Mouse (Mus musculus) Muller cell, postnatal 12 days (primary cell): ENCODE measurements at regions not wholly inside any gene's neighbourhood (a gene's known extent, or its start where the extent isn't known, plus 50 kb on each side); places are given as distances from the start of the nearest gene placed in this dataset.

ENCODE experiments used
- DNase-seq: peaks from one replicate; pipeline ENCODE4 v3.0.0-alpha.2; 2015; ENCODE audit errors: inconsistent ontology term

GRCm38 (mm10) chr16:9253054-9253453 is 423.2 kb downstream of the 1810013L24Rik start:
- no peak for DNase-seq

- DNase-seq: no peak
Measured at GRCm38 (mm10) chr16:9255351-9255750, 425.5 kb downstream of the 1810013L24Rik start.

DNA sequence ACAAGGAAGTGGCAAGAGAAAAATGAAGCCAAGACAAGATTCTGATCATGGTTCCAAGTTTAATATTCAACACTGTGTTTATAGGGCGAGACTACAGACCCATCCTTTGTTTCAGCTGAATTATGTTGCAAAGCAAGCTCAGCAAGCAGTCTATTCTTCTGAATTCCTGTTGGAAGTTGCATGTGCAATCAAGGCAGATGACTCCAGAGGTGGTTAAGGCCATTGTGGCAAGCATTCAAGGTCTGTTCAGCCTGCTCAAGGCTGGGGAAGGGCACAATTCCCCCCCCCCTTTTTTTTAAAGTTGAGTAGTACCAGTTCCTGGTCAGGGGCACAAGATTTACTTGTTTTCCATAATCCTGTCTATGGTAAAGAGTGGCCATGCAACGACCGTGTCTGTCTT is 431.1 kb downstream of the 1810013L24Rik start:
- no peak for DNase-seq

DNA sequence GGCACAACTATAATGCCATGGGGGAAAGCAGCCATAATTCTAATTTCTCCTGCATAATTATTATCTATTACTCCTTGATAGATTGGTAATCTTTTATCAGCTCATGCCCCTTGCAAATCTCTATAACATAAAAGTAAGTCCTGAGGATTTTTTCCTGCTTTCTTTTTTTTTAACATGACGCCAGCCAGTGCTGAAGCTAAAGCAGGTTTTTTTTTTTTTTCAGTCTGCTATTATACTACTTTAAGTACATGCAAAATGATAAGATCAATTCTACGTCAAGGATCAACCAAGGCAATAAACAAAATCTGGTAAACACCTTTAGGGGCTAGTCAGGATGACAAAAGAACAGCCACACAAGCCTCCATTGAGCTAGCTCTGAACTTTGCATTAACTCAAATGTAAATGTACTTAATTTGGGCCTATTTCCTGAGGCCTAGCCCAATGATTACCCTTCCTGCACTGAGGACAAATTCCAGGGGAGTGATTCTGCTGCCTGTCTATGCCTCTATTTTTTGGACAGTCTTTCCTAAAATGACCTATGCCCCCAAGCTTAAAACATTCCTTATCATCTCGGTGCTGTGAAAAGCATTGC is 434.8 kb downstream of the 1810013L24Rik start:
- no peak for DNase-seq

GRCm38 (mm10) chr16:9267204-9267603 is 437.3 kb downstream of the 1810013L24Rik start:
- no peak for DNase-seq

DNA sequence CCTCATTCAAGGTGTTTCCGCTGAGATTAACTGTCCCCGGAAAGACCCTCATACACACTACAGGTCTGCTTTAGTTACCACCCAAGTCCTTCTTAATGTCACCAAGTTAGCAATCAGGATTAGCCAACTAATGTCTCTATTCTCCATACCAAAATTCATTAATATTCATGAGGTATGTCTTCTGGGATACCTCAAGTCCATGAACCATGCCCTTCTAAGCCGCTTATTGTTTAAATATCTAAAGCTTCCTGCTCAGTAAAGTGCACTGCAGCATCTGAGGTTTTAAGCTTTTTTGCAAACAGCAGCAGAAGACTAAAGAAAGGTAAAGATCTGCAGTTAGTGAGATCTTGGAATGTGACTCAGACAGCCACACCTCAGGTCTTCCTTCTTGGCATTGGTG is 440.2 kb downstream of the 1810013L24Rik start:
- DNase-seq: no peak

DNA sequence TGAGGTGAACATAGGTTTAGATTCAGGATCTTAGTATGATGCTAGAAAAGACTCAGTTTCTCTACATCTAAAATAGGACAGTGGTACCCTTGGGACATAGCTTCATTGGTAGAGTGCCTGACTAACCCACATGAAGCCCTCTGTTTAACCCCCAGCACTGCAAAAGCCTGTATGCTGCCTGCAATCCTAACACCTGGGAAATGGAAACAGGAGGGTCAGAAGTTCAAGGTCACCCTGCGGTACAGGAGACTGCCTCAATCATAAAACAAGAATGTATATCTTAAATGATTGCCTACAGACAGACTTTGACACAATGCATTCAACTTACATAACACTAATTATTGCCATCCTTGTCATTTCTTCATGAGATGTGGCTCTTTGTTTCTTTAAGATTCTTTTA is 440.8 kb downstream of the 1810013L24Rik start:
- DNase-seq: no peak

- DNase-seq: no peak
Measured at GRCm38 (mm10) chr16:9273751-9274300, 443.9 kb downstream of the 1810013L24Rik start.

DNA sequence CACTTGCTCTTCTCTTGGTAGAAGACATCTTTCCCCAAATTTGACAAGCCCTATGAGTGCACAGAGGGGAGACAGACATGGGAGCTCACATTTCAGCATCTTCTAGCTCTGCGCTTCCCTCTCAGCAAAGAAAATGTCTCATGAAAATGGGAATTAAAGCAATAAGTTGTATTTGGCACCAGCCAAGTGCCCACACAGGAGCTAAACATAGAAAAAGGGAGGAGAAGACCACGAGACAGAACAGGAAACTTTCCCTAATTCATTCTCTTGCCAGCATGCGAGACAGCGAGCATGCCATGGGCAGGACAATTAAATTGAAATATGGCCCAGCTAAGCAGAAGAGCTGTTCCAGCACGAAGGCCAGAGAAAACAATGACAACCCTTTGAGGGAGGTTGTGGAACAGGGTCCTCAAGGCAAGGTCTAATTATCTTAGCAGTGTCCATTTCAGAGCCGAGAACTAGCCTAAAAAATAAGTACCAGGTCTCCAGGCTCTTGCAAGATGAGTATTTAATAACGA is 444.7 kb downstream of the 1810013L24Rik start:
- DNase-seq: no peak

DNA sequence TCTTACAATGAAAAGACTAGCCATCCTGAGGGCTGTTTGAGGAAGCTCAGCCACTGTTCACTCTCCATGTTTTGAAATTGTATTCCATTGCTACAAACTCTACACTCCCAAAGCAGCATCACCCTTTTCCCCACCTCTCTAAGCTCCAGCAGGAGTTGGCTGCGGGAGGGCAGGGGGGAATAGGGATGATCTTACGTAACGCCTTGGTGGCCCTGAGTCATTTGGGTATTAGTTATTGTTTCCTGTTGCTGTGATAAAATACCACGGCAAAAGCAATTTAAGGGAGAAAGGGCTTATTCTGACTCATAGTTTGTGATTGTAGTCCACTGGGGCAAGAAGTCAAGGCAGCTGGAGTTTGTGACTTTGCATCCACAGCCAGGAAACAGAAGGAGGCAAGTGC is 445.5 kb downstream of the 1810013L24Rik start:
- DNase-seq: no peak

- no peak for DNase-seq
Measured at GRCm38 (mm10) chr16:9277064-9277463, 447.2 kb downstream of the 1810013L24Rik start.

DNA sequence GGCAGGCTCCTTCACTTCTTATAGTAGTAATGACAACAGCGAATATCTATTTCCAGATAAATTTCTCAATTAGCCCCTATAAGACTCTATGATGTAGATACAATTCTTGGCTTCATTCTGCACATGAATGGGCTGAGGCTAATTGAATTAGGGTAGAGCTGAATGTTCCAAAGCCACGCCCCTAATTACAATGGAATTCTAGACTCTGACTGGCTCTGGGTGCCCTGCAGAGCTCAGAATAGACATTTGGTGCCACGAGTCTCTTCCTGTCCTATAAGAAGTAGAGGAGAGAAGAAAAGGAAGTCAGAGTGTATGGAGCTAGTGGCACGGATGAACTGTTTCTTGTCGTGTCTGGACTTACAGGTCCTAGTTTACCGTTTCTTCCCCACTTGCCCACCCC is 449.8 kb downstream of the 1810013L24Rik start:
- DNase-seq: peak; percentile 41

DNA sequence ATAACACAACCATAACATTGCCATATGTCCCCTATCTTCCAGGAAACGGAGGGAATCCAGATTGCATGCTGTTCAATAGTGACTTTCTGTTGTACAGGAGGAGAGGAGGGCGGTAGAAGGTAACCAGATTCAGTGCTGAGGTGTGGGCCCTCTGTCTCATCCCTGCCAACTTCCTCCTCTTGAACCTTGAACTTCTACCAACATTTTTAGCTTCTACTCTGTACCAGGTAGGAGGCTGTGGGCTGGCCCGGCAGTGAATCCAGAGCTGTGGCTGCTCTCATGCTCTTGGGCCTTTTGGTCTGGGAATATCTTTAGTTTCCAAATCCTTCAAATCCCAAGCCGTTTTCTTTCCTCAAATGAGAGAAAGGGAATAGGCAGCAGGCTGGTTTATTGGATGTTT is 450.5 kb downstream of the 1810013L24Rik start:
- no peak for DNase-seq

DNA sequence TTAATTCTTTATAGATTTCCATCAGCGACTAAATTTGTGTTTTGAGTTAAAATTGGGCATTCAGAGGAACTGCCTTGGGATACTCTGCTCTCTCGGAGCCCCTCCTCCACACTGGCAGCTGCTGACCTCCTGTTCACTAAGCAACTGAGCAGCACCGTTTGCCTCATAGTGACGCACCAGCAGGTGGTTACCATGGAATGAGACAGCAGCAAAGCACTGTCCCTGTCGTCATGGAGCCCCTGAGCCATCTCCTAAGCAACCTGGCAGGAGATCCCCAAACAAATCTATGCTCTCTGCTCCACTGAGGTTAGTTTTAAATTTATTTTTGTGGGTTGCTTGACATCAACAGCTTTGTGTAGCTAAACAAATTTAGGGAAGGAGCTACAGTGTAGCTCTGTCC is 451.0 kb downstream of the 1810013L24Rik start:
- peak; percentile 81 for DNase-seq

- DNase-seq: no peak
Measured at GRCm38 (mm10) chr16:9284423-9284822, 454.5 kb downstream of the 1810013L24Rik start.

DNA sequence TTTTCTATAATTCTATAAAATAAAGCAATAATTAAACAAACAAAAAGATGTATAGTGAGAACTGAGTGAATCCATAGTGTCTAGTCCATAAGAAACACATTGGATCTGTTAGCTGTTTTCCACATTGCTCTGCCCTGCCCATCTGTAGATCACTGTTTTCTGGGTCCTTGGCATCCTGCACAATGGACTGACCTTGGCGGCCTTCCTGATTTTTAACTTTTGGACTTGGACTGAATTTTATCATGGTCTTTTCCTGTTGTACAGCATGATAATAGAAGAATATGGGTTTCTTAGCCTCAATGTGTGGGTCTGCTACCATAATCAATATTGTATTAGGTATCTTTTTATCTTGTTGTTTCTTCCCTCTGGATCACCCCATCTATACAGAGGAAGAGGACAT is 456.0 kb downstream of the 1810013L24Rik start:
- DNase-seq: no peak

GRCm38 (mm10) chr16:9287557-9287956 is 457.7 kb downstream of the 1810013L24Rik start:
- no peak for DNase-seq

DNA sequence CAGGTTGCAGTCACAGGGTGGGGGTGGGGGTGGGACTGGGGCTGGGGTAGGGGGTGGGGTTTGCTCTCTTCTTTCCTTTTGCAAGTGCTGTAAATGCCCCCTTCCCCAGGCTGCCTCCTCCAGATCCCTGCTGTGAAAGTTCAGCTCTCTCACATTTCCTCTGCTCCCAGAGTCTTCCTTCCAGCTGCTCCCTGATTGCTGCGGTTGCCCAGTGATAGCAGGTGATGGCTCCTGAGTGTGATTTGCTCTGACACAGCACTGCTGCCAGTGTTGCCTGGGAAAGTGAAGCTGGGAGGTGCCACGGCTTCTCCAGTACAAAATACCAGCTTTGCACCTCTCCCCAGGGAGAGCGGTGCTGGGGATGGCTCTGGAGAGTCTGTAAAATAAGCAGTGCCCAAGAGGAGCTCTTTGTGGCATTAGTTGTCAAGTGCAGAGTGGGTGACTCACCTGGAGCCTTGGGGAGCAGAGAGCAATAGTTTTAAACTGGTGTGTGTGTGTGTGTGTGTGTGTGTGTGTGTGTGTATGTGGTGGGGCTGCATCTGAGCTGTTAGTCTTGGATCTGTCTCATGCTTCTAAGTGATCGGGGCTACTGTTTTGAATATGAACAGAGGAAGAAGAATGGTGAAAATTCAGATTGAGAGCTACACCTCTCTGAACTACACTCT is 461.6 kb downstream of the 1810013L24Rik start:
- no peak for DNase-seq

- no peak for DNase-seq
Measured at GRCm38 (mm10) chr16:9303134-9303533, 473.2 kb downstream of the 1810013L24Rik start.

DNA sequence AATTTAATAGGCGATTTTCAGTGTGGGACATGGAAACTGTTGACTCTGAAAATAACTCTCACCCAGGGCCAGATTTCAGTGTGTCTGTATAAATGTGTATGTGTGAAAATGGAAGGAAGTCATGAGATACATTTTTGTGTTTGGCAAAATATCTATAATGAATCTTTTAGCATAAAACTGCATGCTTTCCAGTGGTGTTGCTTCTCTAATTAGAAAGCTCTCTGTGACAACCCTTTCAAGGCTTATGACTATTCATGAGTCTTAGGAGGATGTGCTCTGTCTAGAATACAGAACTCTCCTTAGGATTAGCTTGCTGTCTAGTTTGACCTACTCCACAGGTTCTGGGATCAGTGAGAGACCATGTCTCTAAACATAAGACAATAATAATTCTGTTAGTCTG is 474.2 kb downstream of the 1810013L24Rik start:
- DNase-seq: no peak

GRCm38 (mm10) chr16:9310744-9311143 is 480.8 kb downstream of the 1810013L24Rik start:
- DNase-seq: no peak

DNA sequence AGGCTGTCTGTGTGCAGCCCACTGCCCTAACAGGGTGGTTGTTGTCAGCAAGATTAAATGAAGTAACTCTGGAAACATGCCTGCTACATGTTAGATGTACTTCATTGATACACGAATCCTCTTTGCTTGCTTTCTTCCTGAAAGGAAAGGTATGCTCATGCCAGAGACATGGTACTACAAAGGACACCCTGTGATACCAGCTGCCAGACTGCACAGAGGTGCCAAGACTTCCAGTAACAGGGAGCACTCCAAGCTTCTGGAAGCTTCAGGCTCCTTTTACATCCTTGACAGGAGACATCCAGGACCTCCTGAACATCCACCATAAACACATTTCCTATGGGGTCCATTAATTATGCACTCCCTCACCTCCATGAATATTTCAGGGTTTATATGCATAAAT is 505.7 kb downstream of the 1810013L24Rik start:
- no peak for DNase-seq

DNA sequence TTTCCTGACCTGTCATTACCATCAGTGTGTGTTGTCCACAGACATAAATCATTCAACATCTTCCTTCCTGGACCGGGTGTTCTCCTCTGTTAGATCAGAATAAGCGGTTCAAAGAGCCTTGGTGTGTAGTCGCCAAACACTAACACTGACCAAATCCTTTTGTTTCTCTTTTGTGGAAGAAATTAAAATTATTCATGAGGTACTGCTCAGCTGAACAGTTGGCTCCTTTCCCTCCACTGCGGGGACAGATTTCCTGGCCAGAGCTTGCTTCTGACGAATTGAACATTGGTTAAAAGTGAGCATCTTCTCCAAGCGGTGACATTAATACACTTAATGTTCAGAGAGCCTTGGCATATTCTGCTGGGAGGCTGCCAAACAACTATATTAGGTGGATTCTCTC is 506.2 kb downstream of the 1810013L24Rik start:
- DNase-seq: no peak
